Mouse (Mus musculus): ENCODE measurements around the gene Emb.

Gene Emb

DNA sequence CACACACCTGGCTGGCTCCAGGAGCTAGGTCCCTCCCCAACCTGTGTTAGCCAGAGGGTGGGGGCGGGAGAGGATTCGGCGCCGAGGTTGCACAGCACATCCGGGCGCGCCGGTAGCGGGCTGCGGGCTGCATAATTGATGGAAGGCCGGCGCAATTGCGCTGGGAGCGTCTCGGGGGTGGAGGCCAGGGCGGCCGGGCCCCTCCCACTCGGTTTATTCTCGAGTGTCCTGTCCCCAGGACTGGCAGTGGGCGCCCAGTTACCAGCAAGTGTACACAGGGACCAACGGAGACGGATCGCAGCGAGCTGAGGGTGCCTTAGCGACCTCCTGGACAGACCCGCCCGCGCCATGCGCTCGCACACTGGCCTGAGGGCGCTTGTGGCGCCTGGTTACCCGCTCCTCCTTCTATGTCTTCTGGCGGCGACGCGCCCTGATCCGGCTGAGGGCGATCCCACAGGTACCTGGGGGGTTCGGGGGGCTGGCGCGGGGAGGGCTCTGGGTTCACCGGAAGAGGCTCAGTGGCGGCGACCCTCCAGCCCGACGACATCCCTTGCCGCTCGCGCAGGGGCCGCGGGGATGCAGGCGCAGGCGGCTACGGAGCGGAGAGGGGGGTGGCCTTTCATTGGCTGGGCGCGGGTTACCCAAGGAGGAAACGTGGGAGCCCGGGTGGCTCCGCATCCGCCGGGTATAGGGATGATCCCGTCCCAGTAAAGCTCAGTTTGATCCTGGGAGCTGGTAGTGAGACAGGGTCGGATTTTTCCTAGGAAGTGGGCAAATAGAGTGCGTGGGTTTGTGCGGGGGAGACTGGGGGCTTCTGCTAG, 12.4 kb downstream of the Emb start, which contains the start of gene Gm17509:
Gm17509 (minus strand) TSS at position 575 of the 821 bp plus-strand sequence.
- peak; percentile 80 for DNase-seq

DNA sequence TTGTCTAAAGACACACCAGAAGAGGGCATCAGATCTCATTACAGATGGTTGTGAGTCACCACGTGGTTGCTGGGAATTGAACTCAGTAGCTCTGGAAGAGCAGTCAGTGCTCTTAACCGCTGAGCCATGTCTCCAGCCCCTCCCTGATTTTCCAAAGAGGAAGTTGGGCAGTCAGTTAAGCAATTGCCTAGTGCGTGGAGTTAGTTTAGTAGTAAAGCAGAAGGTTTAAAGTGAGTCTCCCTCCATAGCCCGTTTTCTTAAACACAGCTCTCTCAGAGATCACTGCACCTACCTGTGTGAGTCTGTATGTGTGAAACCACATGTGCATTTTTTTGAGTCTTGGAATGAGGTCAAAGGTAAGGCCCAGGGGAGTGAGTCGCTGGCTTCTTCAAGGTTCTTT, 14.8 kb downstream of the Emb start:
- DNase-seq, result no peak

DNA sequence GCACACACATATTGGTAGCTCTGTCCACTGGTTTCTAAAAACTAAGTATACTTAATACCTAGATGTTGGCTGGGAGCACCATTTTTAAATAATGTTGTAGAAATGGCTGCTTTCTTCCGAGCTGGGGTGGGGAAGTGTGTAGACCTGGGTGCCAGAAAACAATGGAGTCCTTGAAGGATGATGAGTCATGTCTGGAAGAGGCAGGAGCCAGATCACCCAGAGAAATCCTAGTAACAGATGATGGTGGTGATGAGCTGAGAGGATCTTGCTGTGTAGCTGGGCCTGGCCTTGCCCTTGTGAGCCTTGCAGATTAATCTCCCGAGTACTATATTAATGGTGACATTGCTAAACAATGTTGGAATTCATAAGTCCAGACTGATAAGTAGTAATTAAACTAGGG, 16.6 kb downstream of the Emb start:
- DNase-seq, result no peak

DNA sequence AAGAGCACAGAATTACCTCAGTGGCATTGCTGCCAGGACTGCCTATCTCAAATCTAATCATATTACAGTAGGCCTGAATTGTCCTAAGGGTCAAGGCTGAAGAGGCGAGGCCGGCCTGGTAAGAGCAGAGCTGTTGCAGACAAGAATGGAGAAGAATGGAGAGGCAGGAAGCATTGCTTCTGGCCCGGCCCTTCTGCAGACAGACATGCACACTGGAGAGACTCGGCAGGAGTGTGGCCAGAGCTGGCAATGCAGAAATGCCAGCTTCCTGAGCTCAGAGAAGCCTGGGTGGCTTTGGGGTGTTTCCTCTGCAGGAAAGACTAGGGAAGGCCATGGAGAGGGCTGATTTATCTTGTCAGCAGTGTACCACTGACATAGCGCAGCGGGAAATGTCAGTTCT, 17.2 kb downstream of the Emb start:
- no peak for DNase-seq

DNA sequence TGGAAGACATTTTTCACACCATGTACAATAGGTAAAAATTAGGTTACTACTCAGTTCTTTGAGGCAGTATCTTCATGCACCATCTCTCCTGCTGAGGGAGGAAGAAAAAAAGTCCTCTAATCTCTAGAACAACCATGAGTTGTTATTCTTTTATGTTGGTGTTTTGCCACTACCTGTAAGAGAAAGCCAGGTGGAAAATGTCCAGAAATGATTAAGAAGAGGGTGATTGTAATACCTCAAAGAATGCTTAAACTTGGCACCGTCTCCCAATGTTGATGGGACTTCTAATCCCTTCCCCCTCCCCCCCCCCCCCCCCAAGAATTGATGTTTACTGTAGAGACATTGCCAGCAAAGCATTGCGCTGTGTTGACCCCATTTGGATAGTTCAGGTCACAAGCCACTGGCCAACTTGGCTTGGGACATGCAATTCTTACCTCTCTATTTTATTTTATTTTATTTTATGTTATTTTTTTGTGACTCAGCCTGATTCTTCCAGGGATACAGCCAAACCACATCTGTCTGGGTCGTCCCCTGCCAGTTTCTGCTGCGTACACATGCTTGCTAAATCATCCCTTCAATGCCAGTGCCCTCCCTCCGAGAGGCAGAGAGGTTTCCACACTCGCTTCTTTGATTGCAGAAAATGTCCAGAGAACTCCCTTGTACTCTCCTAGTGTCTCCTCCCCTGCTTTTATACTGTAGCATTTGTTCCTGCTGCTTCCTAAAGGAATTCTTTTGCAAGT, 22.2 kb downstream of the Emb start:
- no peak for DNase-seq

DNA sequence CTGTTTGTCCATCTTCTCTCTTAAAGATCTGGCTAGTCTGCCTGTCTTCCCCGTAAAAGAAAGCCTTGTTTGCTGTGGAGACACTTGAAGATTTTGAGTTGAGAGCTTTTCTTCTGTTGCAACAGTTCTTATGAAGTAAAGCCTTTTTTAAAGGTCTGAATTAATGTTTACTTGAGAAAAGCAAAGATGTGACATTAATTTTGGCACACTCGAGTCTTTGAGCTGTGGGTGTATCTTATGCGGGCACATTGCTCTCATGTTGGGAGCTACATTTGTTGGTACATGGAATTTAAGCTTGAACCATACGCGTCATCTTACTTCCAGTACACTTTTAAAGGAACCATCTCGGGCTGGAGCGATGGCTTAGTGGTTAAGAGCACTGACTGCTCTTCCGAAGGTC, 25.5 kb downstream of the Emb start:
- DNase-seq, result no peak

DNA sequence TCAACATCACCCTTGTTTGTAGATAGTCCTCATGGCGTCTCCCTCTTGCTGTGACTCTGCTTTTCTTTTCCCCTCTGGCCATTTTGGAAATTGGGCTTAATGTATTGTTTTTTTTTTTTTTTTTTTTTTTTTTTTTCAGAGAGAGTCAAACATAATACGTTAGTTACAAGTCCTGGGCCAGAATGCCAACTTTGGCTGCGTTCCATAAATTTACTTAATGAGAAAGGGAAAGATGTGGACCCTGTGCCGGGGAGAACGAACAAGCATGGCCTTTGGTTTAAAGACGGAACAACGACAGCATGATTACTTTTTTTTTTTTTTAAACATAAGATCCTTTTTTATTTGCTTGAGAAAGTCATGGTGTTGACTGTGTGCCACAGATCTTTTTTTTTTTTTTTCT, 26.1 kb downstream of the Emb start:
- DNase-seq, result no peak

DNA sequence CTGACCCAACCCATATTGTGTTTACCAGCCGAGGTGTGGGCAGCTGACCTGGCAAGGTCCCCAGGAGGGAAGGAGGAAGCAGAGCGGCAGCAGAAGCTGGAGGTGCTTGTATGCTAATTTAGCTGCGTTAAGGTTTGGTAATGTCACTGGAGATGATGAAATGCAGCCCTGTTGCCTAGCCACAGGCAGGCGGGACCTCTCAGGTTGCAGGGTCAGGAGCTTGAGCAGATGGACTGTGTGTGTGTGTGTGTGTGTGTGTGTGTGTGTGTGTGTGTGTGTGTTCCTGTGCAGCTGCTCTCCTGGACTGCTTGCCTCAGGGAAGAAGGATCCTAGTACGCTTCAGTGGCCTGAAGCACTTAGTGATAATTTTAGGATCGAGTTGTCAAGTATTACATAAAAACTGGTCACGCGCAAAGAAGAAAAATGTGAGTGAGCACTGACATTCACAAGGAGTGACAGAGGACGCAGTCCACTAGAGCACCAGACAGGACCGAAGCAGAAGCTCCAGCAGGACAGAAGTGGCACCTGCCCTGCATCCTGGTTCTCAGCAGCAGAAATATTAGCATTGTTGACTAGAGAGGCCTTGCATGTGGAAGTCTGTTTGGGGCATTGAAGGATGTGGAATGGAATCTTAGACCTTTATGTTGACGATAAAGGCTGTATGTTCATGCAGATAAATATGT, 27.3 kb downstream of the Emb start:
- DNase-seq, result peak; percentile 62

DNA sequence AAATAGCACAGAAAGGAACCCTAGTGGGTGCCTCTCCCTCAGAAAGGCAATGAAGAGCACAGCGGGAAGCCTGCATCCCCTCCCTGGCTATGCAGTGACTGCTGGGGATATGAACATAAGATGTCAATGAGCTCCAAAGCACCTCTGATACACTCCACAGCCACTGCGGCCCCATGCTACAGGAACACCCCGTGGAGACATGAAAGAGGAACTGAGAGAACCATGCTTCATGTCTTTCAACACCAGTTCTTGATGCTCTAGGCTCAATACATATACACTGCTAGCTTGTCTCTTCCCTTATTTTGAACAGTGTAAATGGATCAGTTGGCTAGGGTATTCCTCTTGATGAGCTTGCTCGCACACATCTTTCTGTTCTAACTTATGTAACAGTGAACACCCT, 28.8 kb downstream of the Emb start:
- no peak for DNase-seq

DNA sequence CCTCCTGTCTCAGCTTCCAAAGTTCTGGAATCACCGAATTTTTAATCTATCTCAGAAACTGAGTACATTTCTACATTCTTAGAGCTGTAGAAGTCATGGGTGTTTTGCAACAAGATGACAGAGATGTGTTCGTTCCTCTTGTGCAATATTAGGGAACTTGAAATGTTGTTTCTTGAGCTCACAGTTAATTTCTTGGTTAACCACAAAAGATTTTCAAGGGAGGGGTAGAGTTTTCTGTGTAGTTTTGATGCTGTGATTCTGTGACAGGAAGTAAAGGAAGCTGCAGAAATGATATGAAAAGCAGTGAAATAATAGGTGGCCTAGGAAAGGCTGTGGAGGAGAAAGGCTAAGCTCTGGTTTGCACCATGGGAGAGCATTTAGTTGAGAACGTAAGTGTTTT, 33.7 kb downstream of the Emb start:
- DNase-seq, result no peak

DNA sequence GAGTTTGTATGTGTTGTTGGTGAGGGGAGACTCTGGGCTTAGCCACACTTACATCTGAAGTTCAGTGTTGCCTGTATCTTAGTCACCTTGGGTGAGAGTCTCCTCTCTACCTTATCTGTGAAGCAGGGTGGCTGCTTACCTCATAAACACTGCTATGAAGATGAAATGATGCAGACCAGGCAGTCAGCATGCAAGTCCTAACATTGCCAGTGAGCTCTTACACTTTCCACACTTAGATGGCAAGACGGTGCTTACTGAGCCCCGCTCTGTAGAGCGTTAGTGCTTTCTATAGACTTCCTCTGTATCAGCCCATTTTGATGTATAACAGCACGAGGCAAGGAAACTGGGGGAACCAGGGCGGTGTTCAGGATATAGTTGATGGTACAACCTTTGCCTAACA, 34.3 kb downstream of the Emb start:
- no peak for DNase-seq

DNA sequence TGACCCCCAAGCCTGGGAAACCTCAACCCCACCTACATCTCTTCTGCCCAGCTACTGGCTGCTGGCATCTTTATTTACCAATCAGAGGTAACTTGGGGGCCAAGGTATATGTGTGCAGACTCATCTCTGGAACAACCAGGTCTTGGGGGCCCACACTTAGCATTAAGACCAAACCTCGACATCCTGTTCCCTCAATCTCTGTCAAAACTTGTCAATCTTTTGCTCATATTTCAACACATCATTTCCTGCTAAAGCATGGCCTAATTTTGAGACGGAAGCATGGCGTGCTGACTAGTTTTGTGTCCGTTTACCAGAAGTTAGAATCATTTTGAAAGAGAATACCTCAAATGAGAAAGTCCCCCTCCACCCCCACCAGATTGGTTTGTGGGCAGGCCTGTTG, 52.4 kb downstream of the Emb start:
- no peak for DNase-seq

DNA sequence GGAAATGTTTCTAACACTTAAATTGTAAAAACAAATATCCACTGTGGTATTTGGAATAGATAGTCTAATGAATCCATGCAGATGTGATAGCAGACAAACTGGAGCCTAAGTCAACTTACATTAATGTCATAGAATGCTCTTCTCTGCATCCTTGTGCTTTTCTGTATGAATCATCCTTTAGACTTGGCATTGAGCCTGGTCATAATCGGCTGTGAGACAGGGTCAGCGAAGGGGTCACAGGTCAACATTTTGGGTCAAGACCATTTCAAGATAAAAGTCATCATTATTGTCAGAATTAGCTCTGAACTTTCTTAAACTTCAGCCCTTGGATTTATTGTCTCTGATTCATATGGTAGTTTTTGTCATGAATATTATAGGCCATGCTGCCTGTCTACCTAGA, 57.8 kb downstream of the Emb start:
- DNase-seq, result no peak

DNA sequence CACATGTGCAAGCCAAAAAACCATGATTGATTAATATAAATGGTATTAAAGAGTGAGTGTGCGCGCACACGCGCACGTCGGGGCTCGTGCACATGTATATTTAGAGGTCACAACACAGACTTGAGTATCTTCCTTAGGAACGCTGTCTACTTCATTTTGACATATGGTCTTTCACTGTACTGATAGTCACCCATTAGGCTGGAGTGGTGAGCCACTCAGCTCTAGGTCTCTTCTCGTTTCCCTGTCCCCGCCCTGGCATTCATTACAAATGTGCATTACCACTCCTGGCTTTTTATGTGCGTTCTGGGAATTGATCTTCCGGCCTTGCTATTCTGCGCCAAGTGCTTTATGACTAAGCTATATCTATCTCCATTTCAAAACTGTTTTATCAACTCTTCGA, 59.6 kb downstream of the Emb start:
- no peak for DNase-seq

DNA sequence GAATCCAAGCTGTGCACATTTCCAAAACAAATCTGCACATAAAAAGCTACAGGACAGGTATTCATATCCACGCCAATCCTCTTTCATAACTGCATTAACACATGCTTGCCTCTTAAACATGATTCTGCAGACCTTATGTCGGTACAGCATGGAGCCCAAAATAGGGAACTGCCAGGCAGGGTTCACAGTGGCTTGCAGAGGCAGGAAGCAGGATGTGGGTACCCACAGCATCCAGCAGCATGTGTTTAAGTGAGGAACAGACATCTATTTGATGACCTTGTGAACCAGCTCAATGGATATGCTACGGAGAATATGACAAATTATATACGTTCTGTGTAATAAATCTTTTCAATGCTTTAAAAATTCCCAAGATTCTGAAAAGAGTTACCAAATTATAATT, 75.7 kb downstream of the Emb start:
- DNase-seq, result no peak

DNA sequence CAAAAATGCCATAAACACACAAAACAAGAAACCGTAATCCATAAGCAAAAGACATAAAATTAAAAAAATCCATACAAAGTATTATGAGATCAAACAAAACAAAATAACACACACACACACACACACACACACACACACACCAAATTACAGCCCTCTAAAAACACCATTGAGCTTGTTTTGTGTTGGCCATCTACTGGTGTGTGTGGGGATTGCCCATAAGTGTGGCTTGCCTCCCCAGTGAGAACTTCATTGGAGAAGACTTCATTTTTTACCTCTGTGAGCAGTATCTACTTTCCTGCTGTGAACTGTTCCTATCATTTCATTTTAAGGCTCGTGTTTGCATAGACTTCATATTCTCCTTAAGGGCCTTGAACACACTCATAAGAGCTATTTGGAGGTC, 78.6 kb downstream of the Emb start:
- DNase-seq, result no peak

DNA sequence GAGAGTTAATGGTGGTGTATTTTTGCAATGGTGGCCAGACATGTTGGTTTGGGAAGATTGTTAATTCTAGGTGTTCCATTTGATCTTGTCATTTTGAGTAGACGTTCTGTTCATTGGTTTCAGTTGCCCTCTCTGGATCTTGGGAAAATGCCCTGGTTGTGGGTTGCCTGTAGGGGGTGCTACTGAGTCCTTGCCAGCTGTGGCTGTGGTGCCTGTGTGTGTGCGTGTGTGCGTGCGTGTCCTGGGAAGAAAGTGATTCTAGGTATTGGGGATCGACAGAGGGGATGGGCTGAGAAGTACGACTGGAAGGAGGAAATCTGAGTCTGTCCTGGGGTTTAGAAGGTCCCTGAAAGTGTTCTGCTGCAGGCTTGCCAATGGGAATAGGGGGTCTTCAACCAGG, 79.1 kb downstream of the Emb start:
- DNase-seq, result no peak

DNA sequence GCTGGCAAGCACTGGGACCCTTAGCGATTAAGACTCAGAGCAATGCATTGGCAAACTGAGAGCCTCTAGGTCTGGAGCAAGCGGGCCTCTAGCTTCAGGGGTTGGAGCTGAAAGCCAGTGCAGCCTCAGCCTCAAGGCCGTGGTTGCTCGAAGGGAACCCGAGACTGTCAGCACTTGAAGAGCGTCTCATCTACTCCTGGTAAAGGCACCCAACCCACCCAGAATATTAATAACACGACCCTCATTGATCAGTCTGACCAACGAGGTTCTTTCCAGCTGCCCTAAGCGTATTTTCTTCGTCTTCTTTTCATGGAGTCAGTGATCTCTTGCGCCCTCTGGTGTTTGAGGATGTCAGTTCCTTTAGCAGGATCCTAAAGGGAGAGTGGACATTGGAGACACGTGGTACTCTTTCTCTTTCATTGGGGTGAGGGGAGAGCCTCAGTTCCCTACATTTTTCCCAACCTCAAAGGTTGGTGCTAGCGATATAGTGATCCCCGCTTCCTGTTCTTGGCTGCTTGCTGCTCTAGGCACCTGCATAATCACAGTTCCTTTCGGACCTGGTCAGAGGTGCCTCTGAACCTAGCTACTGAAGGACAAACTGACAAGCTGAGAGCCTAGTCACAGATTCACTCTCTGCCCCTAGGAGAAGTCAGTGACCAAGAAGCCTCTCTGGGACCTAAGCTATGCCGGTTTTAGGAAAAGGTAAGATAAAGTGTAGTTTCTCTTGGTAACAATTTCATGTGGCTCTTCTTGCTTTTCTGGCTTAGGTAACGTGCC, 81.3 kb downstream of the Emb start:
- peak; percentile 63 for DNase-seq

DNA sequence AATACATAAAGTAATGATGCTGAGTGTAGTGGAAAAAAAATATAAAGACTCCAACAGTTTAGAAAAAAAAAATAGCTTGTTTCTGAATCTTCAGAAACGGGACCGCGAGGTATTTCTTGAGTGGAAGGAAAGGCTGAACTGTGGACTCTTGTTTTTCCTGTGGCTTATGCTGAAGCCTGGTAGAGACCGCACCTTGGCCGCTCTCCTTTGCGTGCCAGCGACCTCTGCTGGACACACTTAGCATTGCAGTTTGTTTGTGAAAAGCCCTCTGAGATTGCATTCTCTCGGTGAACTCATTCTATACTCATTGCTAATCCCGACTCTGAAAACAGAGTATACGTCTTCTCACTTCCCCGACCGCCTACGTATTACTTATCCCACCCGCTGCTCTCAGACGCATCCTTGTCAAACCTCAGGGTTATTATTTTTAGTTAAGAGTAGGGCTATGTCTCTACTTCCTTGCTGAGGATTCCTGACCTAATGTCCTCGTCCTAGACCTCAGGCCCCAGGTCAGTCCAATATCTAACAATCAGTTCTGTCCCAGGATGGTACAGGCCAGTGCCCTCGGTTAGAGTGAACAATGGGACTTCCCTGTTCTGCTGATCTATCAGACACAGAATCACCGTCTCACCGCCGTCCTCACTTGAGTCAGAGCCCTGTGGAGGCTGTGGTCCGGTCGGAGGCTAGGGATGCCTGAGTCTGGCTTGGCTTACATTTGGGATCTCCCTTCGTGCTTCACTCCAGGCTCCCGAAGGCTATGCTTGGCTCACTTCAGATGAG, 103.3 kb downstream of the Emb start:
- DNase-seq, result peak; percentile 58
